Mouse (Mus musculus): ENCODE results near the gene Trit1. TPM values are rescaled to one million over a fixed set of nuclear protein-coding genes. Genes with fewer than 3 reads are reported as not detected.
"Not testable (repeated sequence)": the region's sequence is repeated elsewhere in the genome, so short reads cannot be mapped to it uniquely, and the experiment has no call there.

The Trit1 gene
- polyA plus RNA-seq, 1 experiment from 2014 or later, result 21.6 TPM

- Histone ChIP-seq H3K27me3 (replicated peaks; ENCODE audit: low read depth, poor library complexity, severe bottlenecking) (peaks cover 38% of the 10 kb centered on the region), H3K9me3 (no peaks in the 10 kb centered on the region), H3K4me3 (peak overlapping the region; percentile 32), H3K36me3 (replicated peaks) (no peaks in the 10 kb centered on the region), H3K27ac (replicated peaks) (peak overlapping the region; percentile 8; the same call in 1 of the 2 replicates), H3K4me1 (peaks cover 7% of the 10 kb centered on the region)
- DNase-seq (ENCODE audit: low spot score), result no peak
- WGBS, result 23% methylated on average over 17 of the region's 17 CpGs
Measured at GRCm38 (mm10) chr4:122983486-122984261, 32.7 kb upstream of the Trit1 start.

GRCm38 (mm10) chr4:122985110-122985509 lies 31.3 kb upstream of the Trit1 start:
- DNase-seq (ENCODE audit: low spot score), result peak; percentile 49
- Histone ChIP-seq H3K27ac (replicated peaks) (no peak overlapping the region), H3K4me1 (peaks cover 7% of the 10 kb centered on the region), H3K4me3 (no peak overlapping the region), H3K36me3 (replicated peaks) (no peaks in the 10 kb centered on the region), H3K27me3 (replicated peaks; ENCODE audit: low read depth, poor library complexity, severe bottlenecking) (peaks cover 38% of the 10 kb centered on the region), H3K9me3 (no peaks in the 10 kb centered on the region)
- 53% methylated on average over 8 of the region's 8 CpGs for WGBS

- DNase-seq (ENCODE audit: low spot score), result no peak
- no peak overlapping the region for H3K27ac ChIP-seq (replicated peaks)
- no peaks in the 10 kb centered on the region for H3K9me3 ChIP-seq
- peaks cover 22% of the 10 kb centered on the region for H3K27me3 ChIP-seq (replicated peaks; ENCODE audit: low read depth, poor library complexity, severe bottlenecking)
- no peaks in the 10 kb centered on the region for H3K36me3 ChIP-seq (replicated peaks)
- H3K4me1 ChIP-seq, result peaks cover 7% of the 10 kb centered on the region
- 86% methylated on average over 4 of the region's 4 CpGs for WGBS
- H3K4me3 ChIP-seq, result no peak overlapping the region
Measured at GRCm38 (mm10) chr4:122987421-122987820, 29.0 kb upstream of the Trit1 start.

GRCm38 (mm10) chr4:122988004-122988403 lies 28.4 kb upstream of the Trit1 start:
- not testable (repeated sequence) for H3K4me3 ChIP-seq; H3K4me1 ChIP-seq; H3K9me3 ChIP-seq; H3K27ac ChIP-seq (replicated peaks); DNase-seq (ENCODE audit: low spot score); H3K36me3 ChIP-seq (replicated peaks)
- H3K27me3 ChIP-seq (replicated peaks; ENCODE audit: low read depth, poor library complexity, severe bottlenecking), result peaks cover 16% of the 10 kb centered on the region
- WGBS, result 52% methylated on average over 3 of the region's 3 CpGs

- Histone ChIP-seq H3K4me3 (no peak overlapping the region), H3K27ac (replicated peaks) (no peak overlapping the region), H3K9me3 (no peaks in the 10 kb centered on the region), H3K27me3 (replicated peaks; ENCODE audit: low read depth, poor library complexity, severe bottlenecking) (0 out of 2 replicates have a peak, but pooled peaks cover 4% of the 10 kb centered on the region), H3K4me1 (peaks cover under 1% of the 10 kb centered on the region; the same call in 1 of the 2 replicates), H3K36me3 (replicated peaks) (no peaks in the 10 kb centered on the region)
- 90% methylated on average over 1 of the region's 1 CpGs for WGBS
- no peak for DNase-seq (ENCODE audit: low spot score)
Measured at GRCm38 (mm10) chr4:122991177-122991576, 25.2 kb upstream of the Trit1 start.

GRCm38 (mm10) chr4:122992276-122992675 lies 24.1 kb upstream of the Trit1 start:
- 73% methylated on average over 3 of the region's 3 CpGs for WGBS
- no peak overlapping the region for H3K27ac ChIP-seq (replicated peaks)
- no peaks in the 10 kb centered on the region for H3K36me3 ChIP-seq (replicated peaks)
- peaks cover 11% of the 10 kb centered on the region for H3K4me1 ChIP-seq
- no peak for DNase-seq (ENCODE audit: low spot score)
- H3K9me3 ChIP-seq, result no peaks in the 10 kb centered on the region
- H3K4me3 ChIP-seq, result no peak overlapping the region
- 0 out of 2 replicates have a peak, but pooled peaks cover 4% of the 10 kb centered on the region for H3K27me3 ChIP-seq (replicated peaks; ENCODE audit: low read depth, poor library complexity, severe bottlenecking)

- Histone ChIP-seq H3K27me3 (replicated peaks; ENCODE audit: low read depth, poor library complexity, severe bottlenecking) (peaks cover 34% of the 10 kb centered on the region), H3K36me3 (replicated peaks) (peaks cover 10% of the 10 kb centered on the region), H3K4me3 (peak within 1 kb of the TSS; percentile 84), H3K9me3 (no peaks in the 10 kb centered on the region), H3K4me1 (peaks cover 45% of the 10 kb centered on the region), H3K27ac (replicated peaks) (peak within 1 kb of the TSS; percentile 95)
- peak; percentile 92 for DNase-seq (ENCODE audit: low spot score)
- 1% methylated on average over 69 of the region's 69 CpGs for WGBS
Measured at GRCm38 (mm10) chr4:122995404-122996220, 20.8 kb upstream of the Trit1 start, which contains the start of gene Mycl. Gene Mycl (plus strand): TSS chr4:122995652.

GRCm38 (mm10) chr4:122996221-122996617 lies 20.2 kb upstream of the Trit1 start:
- WGBS, result 0% methylated on average over 32 of the region's 32 CpGs
- Histone ChIP-seq H3K36me3 (replicated peaks) (peaks cover 16% of the 10 kb centered on the region), H3K27me3 (replicated peaks; ENCODE audit: low read depth, poor library complexity, severe bottlenecking) (peaks cover 40% of the 10 kb centered on the region), H3K4me3 (peak overlapping the region; percentile 84), H3K4me1 (peaks cover 51% of the 10 kb centered on the region), H3K9me3 (no peaks in the 10 kb centered on the region), H3K27ac (replicated peaks) (peak overlapping the region; percentile 95)
- no peak for DNase-seq (ENCODE audit: low spot score)

GRCm38 (mm10) chr4:122996618-122997381 lies 19.6 kb upstream of the Trit1 start:
- H3K27ac ChIP-seq (replicated peaks), result peak overlapping the region; percentile 95
- peaks cover 22% of the 10 kb centered on the region for H3K36me3 ChIP-seq (replicated peaks)
- no peaks in the 10 kb centered on the region for H3K9me3 ChIP-seq
- WGBS, result under 1% methylated on average over 47 of the region's 47 CpGs
- H3K27me3 ChIP-seq (replicated peaks; ENCODE audit: low read depth, poor library complexity, severe bottlenecking), result peaks cover 41% of the 10 kb centered on the region
- peaks cover 56% of the 10 kb centered on the region for H3K4me1 ChIP-seq
- H3K4me3 ChIP-seq, result peak overlapping the region; percentile 84
- DNase-seq (ENCODE audit: low spot score), result peak; percentile 71

- WGBS, result 7% methylated on average over 12 of the region's 12 CpGs
- H3K9me3 ChIP-seq, result no peaks in the 10 kb centered on the region
- H3K27ac ChIP-seq (replicated peaks), result peak overlapping the region; percentile 95
- H3K4me3 ChIP-seq, result peak overlapping the region; percentile 84
- H3K36me3 ChIP-seq (replicated peaks), result peaks cover 31% of the 10 kb centered on the region
- H3K4me1 ChIP-seq, result peaks cover 72% of the 10 kb centered on the region
- H3K27me3 ChIP-seq (replicated peaks; ENCODE audit: low read depth, poor library complexity, severe bottlenecking), result peaks cover 41% of the 10 kb centered on the region
- DNase-seq (ENCODE audit: low spot score), result peak; percentile 85
Measured at GRCm38 (mm10) chr4:122998537-122999262, 17.7 kb upstream of the Trit1 start.

- Histone ChIP-seq H3K27me3 (replicated peaks; ENCODE audit: low read depth, poor library complexity, severe bottlenecking) (peaks cover 40% of the 10 kb centered on the region), H3K27ac (replicated peaks) (peak overlapping the region; percentile 95), H3K9me3 (no peaks in the 10 kb centered on the region), H3K4me1 (peaks cover 75% of the 10 kb centered on the region), H3K36me3 (replicated peaks) (peaks cover 31% of the 10 kb centered on the region), H3K4me3 (peak overlapping the region; percentile 84)
- 16% methylated on average over 4 of the region's 4 CpGs for WGBS
- no peak for DNase-seq (ENCODE audit: low spot score)
Measured at GRCm38 (mm10) chr4:122999263-122999691, 17.1 kb upstream of the Trit1 start.

Measured in embryonic facial prominence, embryonic 10.5 days (tissue).